Mouse (Mus musculus): ENCODE results near the gene Trappc13. TPM values are rescaled to one million over a fixed set of nuclear protein-coding genes. Genes with fewer than 3 reads are reported as not detected.
"Not testable (repeated sequence)": the region's sequence is repeated elsewhere in the genome, so short reads cannot be mapped to it uniquely, and the experiment has no call there.

Trappc13 gene
- 10.3 and 12.1 TPM in 2 replicates for polyA plus RNA-seq (2012; rRNA removed)

- WGBS: under 1% methylated on average over 32 of the region's 32 CpGs
- peaks cover 2% of the 10 kb centered on the region; the same call in 1 of the 2 replicates for H3K4me1 ChIP-seq (ENCODE audit: control insufficient read depth, insufficient read depth, low read length)
- H3K27me3 ChIP-seq (replicated peaks; ENCODE audit: control insufficient read depth, insufficient read depth, low read length): no peaks in the 10 kb centered on the region
- no peak for DNase-seq
- TF ChIP-seq CTCF (conservative IDR thresholded peaks at IDR 0.05; ENCODE audit: insufficient read depth, insufficient read length, low read depth, low read length) (no peak), POLR2A (IDR thresholded peaks at IDR 0.05; ENCODE audit: low read depth, low read length) (no peak)
- peak within 1 kb of the TSS; percentile 67 for H3K27ac ChIP-seq (ENCODE audit: insufficient read depth, low read depth, low read length)
- no peaks in the 10 kb centered on the region for H3K36me3 ChIP-seq (ENCODE audit: control insufficient read depth, insufficient read depth, low read length)
- peak within 1 kb of the TSS; percentile 96 for H3K4me3 ChIP-seq (ENCODE audit: insufficient read depth, low read depth, low read length)
Measured at GRCm38 (mm10) chr13:104177796-104178649, at the start of gene Trappc13. TSS of gene Trappc13 (minus strand) at chr13:104178469.

GRCm38 (mm10) chr13:104227478-104227877 lies 49.2 kb upstream of the Trappc13 start:
- H3K27ac ChIP-seq (ENCODE audit: insufficient read depth, low read depth, low read length): no peak overlapping the region
- H3K4me3 ChIP-seq (ENCODE audit: insufficient read depth, low read depth, low read length): 0 out of 2 replicates have a peak overlapping the region, but pooled peaks have one; percentile 10
- peaks cover 3% of the 10 kb centered on the region; the same call in 1 of the 2 replicates for H3K4me1 ChIP-seq (ENCODE audit: control insufficient read depth, insufficient read depth, low read length)
- TF ChIP-seq POLR2A (IDR thresholded peaks at IDR 0.05; ENCODE audit: low read depth, low read length) (no peak), CTCF (conservative IDR thresholded peaks at IDR 0.05; ENCODE audit: insufficient read depth, insufficient read length, low read depth, low read length) (no peak)
- no peaks in the 10 kb centered on the region for H3K27me3 ChIP-seq (replicated peaks; ENCODE audit: control insufficient read depth, insufficient read depth, low read length)
- peaks cover 1% of the 10 kb centered on the region; the same call in 1 of the 2 replicates for H3K36me3 ChIP-seq (ENCODE audit: control insufficient read depth, insufficient read depth, low read length)
- 16% methylated on average over 3 of the region's 3 CpGs for WGBS
- DNase-seq: no peak

- Histone ChIP-seq H3K4me1 (ENCODE audit: control insufficient read depth, insufficient read depth, low read length) (no peaks in the 10 kb centered on the region), H3K27me3 (replicated peaks; ENCODE audit: control insufficient read depth, insufficient read depth, low read length) (no peaks in the 10 kb centered on the region), H3K4me3 (ENCODE audit: insufficient read depth, low read depth, low read length) (no peak overlapping the region), H3K36me3 (ENCODE audit: control insufficient read depth, insufficient read depth, low read length) (peaks cover 9% of the 10 kb centered on the region), H3K27ac (ENCODE audit: insufficient read depth, low read depth, low read length) (no peak overlapping the region)
- WGBS: 45% methylated on average over 1 of the region's 1 CpGs
- TF ChIP-seq POLR2A (IDR thresholded peaks at IDR 0.05; ENCODE audit: low read depth, low read length) (no peak), CTCF (conservative IDR thresholded peaks at IDR 0.05; ENCODE audit: insufficient read depth, insufficient read length, low read depth, low read length) (no peak)
- no peak for DNase-seq
Measured at GRCm38 (mm10) chr13:104204313-104204712, 26.0 kb upstream of the Trappc13 start.

- not testable (repeated sequence) for H3K27me3 ChIP-seq (replicated peaks; ENCODE audit: control insufficient read depth, insufficient read depth, low read length); H3K27ac ChIP-seq (ENCODE audit: insufficient read depth, low read depth, low read length); H3K4me3 ChIP-seq (ENCODE audit: insufficient read depth, low read depth, low read length); H3K4me1 ChIP-seq (ENCODE audit: control insufficient read depth, insufficient read depth, low read length); H3K36me3 ChIP-seq (ENCODE audit: control insufficient read depth, insufficient read depth, low read length); DNase-seq
Measured at GRCm38 (mm10) chr13:104195891-104196290, 17.6 kb upstream of the Trappc13 start.

GRCm38 (mm10) chr13:104187357-104187756 lies 9.1 kb upstream of the Trappc13 start:
- TF ChIP-seq CTCF (conservative IDR thresholded peaks at IDR 0.05; ENCODE audit: insufficient read depth, insufficient read length, low read depth, low read length) (no peak), POLR2A (IDR thresholded peaks at IDR 0.05; ENCODE audit: low read depth, low read length) (no peak)
- WGBS: 79% methylated on average over 4 of the region's 4 CpGs
- Histone ChIP-seq H3K36me3 (ENCODE audit: control insufficient read depth, insufficient read depth, low read length) (no peaks in the 10 kb centered on the region; the same call in none of the 2 replicates), H3K4me3 (ENCODE audit: insufficient read depth, low read depth, low read length) (no peak overlapping the region), H3K27me3 (replicated peaks; ENCODE audit: control insufficient read depth, insufficient read depth, low read length) (no peaks in the 10 kb centered on the region), H3K4me1 (ENCODE audit: control insufficient read depth, insufficient read depth, low read length) (no peaks in the 10 kb centered on the region), H3K27ac (ENCODE audit: insufficient read depth, low read depth, low read length) (no peak overlapping the region)
- no peak for DNase-seq

GRCm38 (mm10) chr13:104179176-104179888 lies 1.1 kb upstream of the Trappc13 start:
- DNase-seq: peak; percentile 23
- TF ChIP-seq CTCF (conservative IDR thresholded peaks at IDR 0.05; ENCODE audit: insufficient read depth, insufficient read length, low read depth, low read length) (no peak), POLR2A (IDR thresholded peaks at IDR 0.05; ENCODE audit: low read depth, low read length) (no peak)
- no peaks in the 10 kb centered on the region for H3K27me3 ChIP-seq (replicated peaks; ENCODE audit: control insufficient read depth, insufficient read depth, low read length)
- H3K36me3 ChIP-seq (ENCODE audit: control insufficient read depth, insufficient read depth, low read length): no peaks in the 10 kb centered on the region
- WGBS: 6% methylated on average over 13 of the region's 13 CpGs
- H3K4me3 ChIP-seq (ENCODE audit: insufficient read depth, low read depth, low read length): peak overlapping the region; percentile 96
- peak overlapping the region; percentile 67 for H3K27ac ChIP-seq (ENCODE audit: insufficient read depth, low read depth, low read length)
- H3K4me1 ChIP-seq (ENCODE audit: control insufficient read depth, insufficient read depth, low read length): peaks cover 2% of the 10 kb centered on the region; the same call in 1 of the 2 replicates

GRCm38 (mm10) chr13:104178650-104179121 lies 417 bp upstream of the Trappc13 start, which contains the start of gene Trim23:
TSS of gene Trim23 (plus strand) at chr13:104178797.
- under 1% methylated on average over 38 of the region's 38 CpGs for WGBS
- Histone ChIP-seq H3K27ac (ENCODE audit: insufficient read depth, low read depth, low read length) (peak within 1 kb of the TSS; percentile 67), H3K4me1 (ENCODE audit: control insufficient read depth, insufficient read depth, low read length) (peaks cover 2% of the 10 kb centered on the region; the same call in 1 of the 2 replicates), H3K36me3 (ENCODE audit: control insufficient read depth, insufficient read depth, low read length) (no peaks in the 10 kb centered on the region), H3K4me3 (ENCODE audit: insufficient read depth, low read depth, low read length) (peak within 1 kb of the TSS; percentile 96), H3K27me3 (replicated peaks; ENCODE audit: control insufficient read depth, insufficient read depth, low read length) (no peaks in the 10 kb centered on the region)
- peak; percentile 99 for DNase-seq
- TF ChIP-seq CTCF (conservative IDR thresholded peaks at IDR 0.05; ENCODE audit: insufficient read depth, insufficient read length, low read depth, low read length) (no peak), POLR2A (IDR thresholded peaks at IDR 0.05; ENCODE audit: low read depth, low read length) (peak; percentile 81)

Data from kidney, adult 2 months (tissue).